Mouse (Mus musculus): ENCODE measurements at regions not wholly inside any gene's neighbourhood (a gene's known extent, or its start where the extent isn't known, plus 50 kb on each side); places are given as distances from the start of the nearest gene placed in this dataset.

DNA sequence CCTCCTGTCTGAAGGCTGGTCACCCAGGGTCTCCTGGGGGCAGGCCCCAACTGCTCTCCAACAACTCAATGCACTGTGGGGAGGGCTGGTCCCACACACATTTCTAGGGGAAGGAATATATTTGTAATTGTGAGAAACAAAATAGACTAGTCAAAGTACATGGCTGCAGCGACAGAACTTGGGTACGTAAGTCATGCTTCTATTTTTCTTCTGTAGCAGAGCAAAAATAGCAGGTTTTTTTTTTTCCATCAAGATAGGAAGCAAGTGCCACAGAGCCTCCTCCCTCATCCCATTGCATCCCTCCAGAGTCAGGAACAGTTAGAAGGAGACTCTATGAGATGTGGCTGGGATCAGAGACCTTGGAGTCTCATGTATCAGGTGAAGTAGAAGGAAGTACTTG, 124.9 kb upstream of the Tnr start:
- DNase-seq (ENCODE audit: low spot score in 2 of 2): no peak

- no peak for DNase-seq (ENCODE audit: low spot score in 2 of 2)
Observed at GRCm38 (mm10) chr1:159406317-159406716, 117.3 kb upstream of the Tnr start.

GRCm38 (mm10) chr1:159406781-159407180, 116.8 kb upstream of the Tnr start:
- DNase-seq (ENCODE audit: low spot score in 2 of 2): no peak

GRCm38 (mm10) chr1:159413374-159413773, 110.2 kb upstream of the Tnr start:
- peak; percentile 25 to 36 for DNase-seq (ENCODE audit: low spot score in 2 of 2)

DNA sequence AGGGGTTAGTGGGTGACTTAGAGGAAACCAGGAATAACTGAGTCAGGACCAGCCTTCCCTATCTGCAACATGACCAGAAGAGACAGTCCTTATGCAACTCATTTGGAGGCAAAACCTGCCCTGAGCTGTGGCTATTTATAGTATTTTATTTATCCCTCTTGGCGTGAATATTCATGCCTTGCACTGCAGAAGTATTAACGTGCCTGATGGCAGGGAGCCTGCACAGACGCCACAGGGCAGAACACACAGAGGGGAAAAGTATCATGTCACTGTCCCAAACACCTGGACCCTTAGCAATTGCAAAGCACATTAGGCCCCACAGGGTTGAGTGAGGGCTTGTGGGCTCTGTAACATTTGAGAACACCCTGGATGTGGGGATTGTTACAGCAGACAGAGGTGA, 107.9 kb upstream of the Tnr start:
- DNase-seq (ENCODE audit: low spot score in 2 of 2): no peak

DNA sequence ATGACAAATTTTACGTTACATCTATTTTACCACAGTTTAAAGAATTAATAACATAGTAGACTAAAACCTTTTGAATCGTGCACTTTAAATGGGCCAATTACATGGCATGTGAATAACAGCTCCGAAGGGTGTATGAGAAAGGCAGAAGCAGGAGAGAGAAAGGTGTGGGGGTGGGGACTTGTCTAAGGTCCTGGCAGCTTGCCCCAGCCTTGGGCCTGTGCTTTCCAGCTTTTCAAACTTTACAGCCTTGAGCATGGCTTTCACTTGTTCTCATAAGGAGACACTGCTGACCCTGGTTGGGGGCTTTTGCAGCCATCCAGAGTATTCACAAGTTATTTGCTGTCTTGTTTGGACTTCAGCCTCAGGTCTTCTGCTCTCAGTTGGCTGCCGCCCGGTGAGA, 106.4 kb upstream of the Tnr start:
- no peak for DNase-seq (ENCODE audit: low spot score in 2 of 2)

- DNase-seq (ENCODE audit: low spot score in 2 of 2): no peak
Observed at GRCm38 (mm10) chr1:159419301-159419965, 104.1 kb upstream of the Tnr start.

GRCm38 (mm10) chr1:159420189-159420588, 103.4 kb upstream of the Tnr start:
- no peak for DNase-seq (ENCODE audit: low spot score in 2 of 2)

GRCm38 (mm10) chr1:159423694-159424093, 99.9 kb upstream of the Tnr start:
- peak; percentile 62 to 63 for DNase-seq (ENCODE audit: low spot score in 2 of 2)

DNA sequence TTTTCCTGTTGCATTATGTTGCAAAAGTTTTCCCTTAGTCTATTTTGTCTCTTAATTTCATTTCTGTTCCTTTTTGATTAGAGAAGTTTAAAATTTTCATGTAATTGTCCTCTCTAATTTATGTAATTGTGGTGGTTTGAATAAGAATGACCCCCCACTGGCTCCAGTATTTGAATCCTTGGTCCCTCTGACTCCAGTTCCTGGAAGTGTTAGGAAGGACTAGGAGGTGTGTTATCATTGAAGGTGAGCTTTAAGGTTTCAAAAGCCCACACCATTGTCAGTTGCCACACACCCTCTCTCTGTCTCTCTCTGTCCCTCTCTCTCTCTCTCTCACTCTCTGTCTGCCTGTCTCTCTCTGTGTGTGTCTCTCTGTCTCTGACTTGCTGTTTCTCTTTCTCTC, 93.6 kb upstream of the Tnr start:
- no peak for DNase-seq (ENCODE audit: low spot score in 2 of 2)

DNA sequence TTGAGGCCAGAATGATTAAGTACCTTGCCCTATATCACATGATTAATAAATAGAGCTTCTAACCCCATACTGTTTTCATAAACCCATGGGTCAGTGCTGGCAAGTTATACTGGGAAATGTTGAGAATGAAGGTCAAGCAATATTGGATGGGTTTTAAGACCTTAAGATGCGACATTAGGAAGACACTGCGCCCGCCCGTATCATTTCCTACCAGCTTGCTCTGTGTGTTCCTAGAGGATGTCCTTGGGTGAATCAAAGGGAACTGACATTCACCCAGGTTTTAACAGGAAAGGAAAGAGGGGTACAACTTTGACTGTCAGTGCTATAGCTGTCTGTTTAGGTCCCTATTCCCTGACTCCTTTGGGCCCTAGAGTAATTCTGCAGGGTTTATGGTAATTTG, 90.0 kb upstream of the Tnr start:
- no peak for DNase-seq (ENCODE audit: low spot score in 2 of 2)

DNA sequence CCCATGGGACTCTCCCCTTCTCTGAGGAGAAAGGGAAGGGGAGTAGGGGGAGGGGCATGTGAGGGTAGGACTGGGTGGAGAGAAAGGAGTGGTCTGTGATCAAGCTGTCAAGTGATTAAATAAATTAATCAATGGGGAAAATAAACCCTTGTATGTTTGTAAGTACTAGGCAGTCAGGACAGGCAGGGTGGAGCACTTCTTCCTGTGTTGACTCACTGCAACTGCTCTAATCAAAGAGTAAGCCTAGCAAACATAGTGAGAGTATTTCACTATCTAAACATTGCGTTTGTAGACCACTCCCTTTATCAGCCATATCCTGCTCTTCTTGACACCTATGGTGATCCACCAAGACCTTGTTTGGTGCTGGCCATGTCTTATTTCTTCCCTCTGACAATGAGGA, 82.8 kb upstream of the Tnr start:
- DNase-seq (ENCODE audit: low spot score in 2 of 2): no peak

GRCm38 (mm10) chr1:159444093-159444492, 79.5 kb upstream of the Tnr start:
- no peak for DNase-seq (ENCODE audit: low spot score in 2 of 2)

DNA sequence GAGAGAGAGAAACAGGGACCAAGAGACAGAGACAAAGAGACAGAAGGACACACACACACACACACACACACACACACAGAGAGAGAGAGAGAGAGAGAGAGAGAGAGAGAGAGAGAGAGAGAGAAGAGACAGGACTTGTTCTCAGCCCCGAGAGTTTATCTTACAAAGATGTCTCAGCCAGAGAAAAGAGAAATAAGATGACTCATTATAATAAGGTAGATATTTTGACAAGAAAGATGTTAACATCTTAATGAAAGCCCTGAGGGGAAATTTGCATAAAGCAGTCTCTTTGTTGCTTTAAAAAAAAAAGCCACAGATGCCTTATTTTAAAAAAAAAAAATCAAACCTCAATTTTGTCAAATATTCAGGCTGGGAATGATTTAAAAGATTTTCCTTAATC, 78.1 kb upstream of the Tnr start:
- DNase-seq (ENCODE audit: low spot score in 2 of 2): no peak

GRCm38 (mm10) chr1:159451462-159451861, 72.1 kb upstream of the Tnr start:
- no peak for DNase-seq (ENCODE audit: low spot score in 2 of 2)

DNA sequence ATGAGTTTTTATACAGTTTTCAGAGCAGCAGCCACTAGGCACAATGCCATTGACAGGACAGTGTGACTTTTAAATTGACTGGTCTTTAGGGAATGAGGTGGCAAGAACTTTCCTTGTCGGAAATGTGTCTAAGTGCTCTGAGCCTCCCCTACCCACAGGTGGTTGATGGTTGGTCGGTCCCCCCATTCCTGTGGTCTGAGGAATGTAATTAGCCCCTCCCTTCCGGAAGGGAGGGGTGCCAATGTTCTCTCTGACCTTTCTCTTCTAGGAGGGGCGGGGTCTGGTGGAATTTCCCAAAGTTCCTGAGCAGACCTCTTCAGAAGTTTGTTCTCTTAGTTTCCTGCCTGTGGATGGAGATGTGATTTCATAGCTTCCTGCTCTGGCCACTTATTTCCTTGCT, 62.7 kb upstream of the Tnr start:
- no peak for DNase-seq (ENCODE audit: low spot score in 2 of 2)

GRCm38 (mm10) chr1:159470941-159471340, 52.6 kb upstream of the Tnr start:
- no peak for DNase-seq (ENCODE audit: low spot score in 2 of 2)

Data from right cerebral cortex, adult 2 months (tissue).